Mouse (Mus musculus) layer of hippocampus, adult 18-20 months (tissue): ENCODE measurements at regions not wholly inside any gene's neighbourhood (a gene's known extent, or its start where the extent isn't known, plus 50 kb on each side); places are given as distances from the start of the nearest gene placed in this dataset.

Experiments
- DNase-seq, 2 experiments: peaks; one replicate each; pipeline ENCODE4 v3.0.0; 2022; ENCODE audit warnings: low spot score in 2 of 2

- peak in 1 of 2 experiments; percentile 63 for DNase-seq
Observed at GRCm38 (mm10) chr10:70740095-70740494, 84.3 kb upstream of the Phyhipl start.

- DNase-seq: no peak
Observed at GRCm38 (mm10) chr10:70739348-70739966, 83.7 kb upstream of the Phyhipl start.

- DNase-seq: no peak
Observed at GRCm38 (mm10) chr10:70738686-70739085, 82.9 kb upstream of the Phyhipl start.

- DNase-seq: no peak
Observed at GRCm38 (mm10) chr10:70733956-70734355, 78.2 kb upstream of the Phyhipl start.

GRCm38 (mm10) chr10:70733478-70733877 lies 77.7 kb upstream of the Phyhipl start:
- DNase-seq: peak; percentile 42 to 79

GRCm38 (mm10) chr10:70725091-70725490 lies 69.3 kb upstream of the Phyhipl start:
- peak in 1 of 2 experiments; percentile 30 for DNase-seq

DNA sequence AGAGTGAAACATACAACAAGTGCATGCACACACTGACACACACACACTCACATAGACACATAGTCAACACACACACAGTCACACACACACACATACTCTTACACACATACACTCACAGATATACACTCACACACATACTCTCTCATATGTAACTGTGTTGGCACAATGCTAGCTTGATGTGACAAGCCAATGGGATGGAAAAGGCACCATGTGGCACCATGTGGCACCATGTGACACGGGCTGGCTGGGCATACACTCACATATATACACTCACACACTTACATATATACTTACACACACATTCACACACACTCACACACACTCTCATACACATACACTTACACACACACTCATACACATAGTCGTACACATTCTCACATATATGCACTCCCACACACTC lies 67.0 kb upstream of the Phyhipl start:
- DNase-seq: no peak

- no peak for DNase-seq
Observed at GRCm38 (mm10) chr10:70722381-70722780, 66.6 kb upstream of the Phyhipl start.

DNA sequence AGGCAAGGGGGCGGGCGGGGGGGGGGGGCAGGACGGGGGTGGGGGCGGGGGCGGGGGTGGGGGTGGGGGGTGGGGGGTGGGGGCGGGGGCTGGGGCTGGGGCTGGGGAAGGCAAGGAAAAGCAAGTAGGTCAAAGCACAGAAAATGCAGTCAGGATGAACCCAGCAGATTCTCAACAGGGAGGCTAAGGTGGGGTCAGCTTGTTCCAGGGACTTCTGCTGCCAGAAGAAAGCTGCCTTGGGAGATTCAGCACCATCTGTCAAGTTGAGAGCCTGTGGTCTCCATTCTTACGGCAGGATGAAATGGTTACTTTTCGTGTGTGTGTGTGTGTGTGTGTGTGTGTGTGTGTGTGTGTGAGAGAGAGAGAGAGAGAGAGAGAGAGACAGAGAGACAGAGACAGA lies 61.7 kb upstream of the Phyhipl start:
- no peak for DNase-seq

DNA sequence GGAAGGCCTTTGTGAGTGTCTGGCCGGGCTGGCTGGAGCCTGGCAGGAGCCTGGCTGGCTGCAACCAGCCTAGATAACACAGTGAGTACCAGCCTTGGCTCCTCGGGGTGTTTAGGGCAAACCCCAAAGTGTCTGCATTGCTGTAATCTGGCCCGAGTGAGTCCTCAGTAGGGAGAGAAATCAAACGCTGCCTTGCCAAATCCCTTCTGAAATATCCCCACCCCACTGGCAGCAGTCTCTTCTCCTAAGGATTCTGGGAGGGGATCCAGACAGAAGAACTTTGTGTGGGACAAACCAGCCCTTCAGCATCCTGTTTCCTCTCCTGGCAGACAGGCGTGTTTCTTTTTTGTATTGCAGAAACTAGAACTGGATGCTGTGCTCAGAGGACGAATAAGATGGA lies 61.3 kb upstream of the Phyhipl start:
- peak; percentile 73 to 84 for DNase-seq

GRCm38 (mm10) chr10:70713306-70713705 lies 57.5 kb upstream of the Phyhipl start:
- no peak for DNase-seq

- no peak for DNase-seq
Observed at GRCm38 (mm10) chr10:70708806-70709205, 53.0 kb upstream of the Phyhipl start.
